Mouse (Mus musculus) layer of hippocampus, adult 2 months (tissue): Measurements from ENCODE around the gene Lin52. TPM values are rescaled to one million over a fixed set of nuclear protein-coding genes. Genes with fewer than 3 reads are reported as not detected.

Experiments used
- DNase-seq, 2 experiments: peaks; one replicate each; pipeline ENCODE4 v3.0.0; 2022; ENCODE audit warnings: low spot score in 2 of 2
- H3K27ac ChIP-seq: fragments of 200-600 bp; 2 replicates; pipeline ENCODE4 v1.8.1; 2022
- H3K4me3 ChIP-seq: fragments of 200-600 bp; 2 replicates; pipeline ENCODE4 v1.8.1; 2022; ENCODE audit warnings: mild to moderate bottlenecking
- CTCF ChIP-seq: fragments of 200-600 bp; conservative IDR thresholded peaks from 2 replicates; pipeline ENCODE4 v1.8.1; 2022; ENCODE audit warnings: antibody characterized with exemption, mild to moderate bottlenecking, moderate library complexity
- total RNA-seq, 2 experiments: library from RNA; stranded (reverse); gene quantifications; 2 replicates each; pipeline ENCODE4 v1.2.3; 2021

Lin52 gene
- total RNA-seq, 2 experiments from 2014 or later = 24.6 to 25.7 TPM

DNA sequence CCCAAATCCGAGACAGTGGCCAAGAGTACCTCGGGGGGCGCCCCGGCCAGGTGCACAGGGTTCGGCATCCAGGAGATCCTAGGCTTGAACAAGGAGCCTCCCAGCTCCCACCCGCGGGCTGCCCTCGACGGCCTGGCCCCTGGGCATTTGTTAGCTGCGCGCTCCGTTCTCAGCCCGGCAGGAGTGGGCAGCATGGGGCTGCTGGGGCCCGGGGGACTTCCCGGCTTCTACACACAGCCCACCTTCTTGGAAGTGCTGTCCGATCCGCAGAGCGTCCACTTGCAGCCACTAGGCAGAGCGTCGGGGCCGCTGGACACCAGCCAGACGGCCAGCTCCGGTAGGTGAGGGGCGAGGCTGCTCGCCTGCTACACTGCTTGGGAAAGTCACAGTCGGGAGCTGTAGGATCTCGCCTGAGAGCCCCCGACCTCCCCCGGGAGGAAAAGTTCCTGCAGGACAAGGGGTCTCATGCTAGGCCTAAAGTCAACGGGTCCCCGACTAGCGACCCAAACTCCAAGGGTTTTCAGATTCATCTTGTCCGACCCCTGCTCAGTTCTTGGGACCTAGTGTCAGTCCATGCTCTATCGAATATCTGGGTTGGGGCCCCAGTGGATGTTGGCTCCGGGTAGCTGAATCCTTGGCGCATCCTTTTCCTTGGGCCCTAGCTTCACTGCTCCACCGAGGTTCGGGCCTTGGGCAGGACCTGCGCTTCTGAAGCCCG lies 118.9 kb downstream of the Lin52 start:
- no peak overlapping the region for H3K4me3 ChIP-seq
- no peak overlapping the region for H3K27ac ChIP-seq
- no peak for DNase-seq
- TF ChIP-seq CTCF = no peak

DNA sequence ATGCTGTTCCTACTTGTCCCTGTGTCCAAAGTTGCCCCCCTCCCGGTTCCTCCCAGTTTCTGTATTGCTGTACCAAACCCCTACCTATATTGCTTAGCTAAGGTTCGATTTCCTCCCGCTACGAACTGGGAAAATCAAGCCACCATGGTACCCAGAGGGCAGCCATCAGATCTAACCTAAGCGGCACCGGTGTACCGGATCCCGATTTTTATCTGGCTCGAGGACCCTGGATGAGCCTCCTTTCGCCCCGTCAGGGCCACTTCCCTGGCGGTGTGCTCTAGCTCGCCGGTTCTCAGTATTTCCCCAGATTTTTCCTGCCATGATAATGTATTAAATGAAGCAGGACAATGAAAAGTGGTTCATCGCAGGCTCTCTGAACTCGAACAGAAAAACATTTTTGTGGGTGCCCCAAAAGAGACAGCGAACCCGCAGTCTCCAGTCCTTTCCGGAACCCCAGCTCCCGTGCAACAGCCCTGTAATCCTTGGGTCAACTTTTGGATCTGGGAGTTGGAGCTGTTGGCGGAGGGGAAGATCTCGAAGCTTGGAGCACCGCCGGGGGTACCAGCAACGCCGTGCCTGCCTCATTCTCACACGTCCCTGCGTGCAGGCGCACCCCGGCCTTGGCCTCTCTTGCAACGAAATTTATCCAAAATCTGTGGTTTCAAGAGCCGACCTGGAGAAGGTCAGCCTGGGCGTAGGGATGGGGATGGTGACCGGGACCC lies 119.6 kb downstream of the Lin52 start:
- TF ChIP-seq CTCF = no peak
- Histone ChIP-seq H3K4me3 (no peak overlapping the region), H3K27ac (no peak overlapping the region)
- no peak for DNase-seq

GRCm38 (mm10) chr12:84571466-84572340 lies 120.5 kb downstream of the Lin52 start:
- no peak for TF ChIP-seq CTCF
- no peak for DNase-seq
- no peak overlapping the region for H3K27ac ChIP-seq
- no peak overlapping the region for H3K4me3 ChIP-seq

- H3K4me3 ChIP-seq = no peak overlapping the region
Measured at GRCm38 (mm10) chr12:84572341-84572720, 121.1 kb downstream of the Lin52 start.

DNA sequence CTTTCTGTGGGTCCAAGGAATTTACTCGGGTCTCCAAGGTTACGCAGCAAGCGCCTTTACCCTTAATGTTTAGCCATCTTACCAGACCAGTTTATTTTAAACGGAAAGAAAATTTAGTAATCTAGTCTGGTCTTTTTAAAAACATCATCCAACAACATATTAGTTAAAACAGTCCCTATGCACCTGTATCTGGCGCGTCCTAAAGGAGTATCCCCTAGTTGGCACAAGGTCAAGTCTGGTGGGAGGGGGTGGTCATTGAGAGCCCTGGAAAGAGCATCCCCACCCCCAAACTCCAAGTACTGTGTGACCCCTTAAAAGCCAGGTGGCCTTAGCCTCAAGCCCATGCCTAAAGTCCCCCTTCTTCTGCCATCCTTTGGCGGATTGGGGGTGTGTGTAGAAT lies 121.9 kb downstream of the Lin52 start:
- H3K4me3 ChIP-seq = no peak overlapping the region
- no peak overlapping the region for H3K27ac ChIP-seq
- TF ChIP-seq CTCF = no peak
- no peak for DNase-seq

More at GRCm38 (mm10) chr12:84572341-84572720, 121.1 kb downstream of the Lin52 start:
- TF ChIP-seq CTCF = no peak
- no peak for DNase-seq
- no peak overlapping the region for H3K27ac ChIP-seq

DNA sequence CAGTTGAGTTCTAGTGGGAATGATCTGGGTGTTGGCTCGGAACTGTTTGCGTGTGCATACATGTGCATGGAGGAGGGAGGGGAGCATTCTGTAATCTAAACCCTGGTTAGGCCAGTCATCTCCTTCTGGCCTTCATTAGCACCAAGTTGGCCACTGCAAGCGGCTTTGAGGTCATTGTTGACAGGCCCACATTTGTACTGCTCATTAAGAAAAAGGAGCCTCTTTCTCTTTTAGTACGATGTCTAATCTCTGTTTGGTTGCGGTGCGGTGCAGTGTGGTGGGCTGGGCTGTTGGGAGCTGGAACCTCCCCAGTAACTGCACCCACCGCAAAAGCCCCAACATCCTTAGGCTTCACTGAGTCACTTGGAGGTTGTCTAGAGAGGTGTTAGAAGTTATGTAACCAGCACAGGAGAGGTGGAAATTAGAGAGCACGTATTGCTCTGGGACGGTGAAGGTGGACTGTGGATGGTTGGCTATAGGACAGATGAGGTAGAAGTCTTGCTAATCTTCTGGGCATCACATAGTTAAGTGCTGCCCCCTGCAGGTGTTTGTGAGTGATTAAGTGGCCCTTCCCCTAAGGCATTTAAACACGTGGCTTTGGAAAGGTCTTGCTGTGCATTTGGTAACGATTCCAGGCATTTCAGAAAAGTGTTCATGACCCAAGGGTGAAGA lies 126.7 kb downstream of the Lin52 start:
- TF ChIP-seq CTCF = peak; percentile 61
- DNase-seq = no peak
- Histone ChIP-seq H3K4me3 (no peak overlapping the region), H3K27ac (no peak overlapping the region)

DNA sequence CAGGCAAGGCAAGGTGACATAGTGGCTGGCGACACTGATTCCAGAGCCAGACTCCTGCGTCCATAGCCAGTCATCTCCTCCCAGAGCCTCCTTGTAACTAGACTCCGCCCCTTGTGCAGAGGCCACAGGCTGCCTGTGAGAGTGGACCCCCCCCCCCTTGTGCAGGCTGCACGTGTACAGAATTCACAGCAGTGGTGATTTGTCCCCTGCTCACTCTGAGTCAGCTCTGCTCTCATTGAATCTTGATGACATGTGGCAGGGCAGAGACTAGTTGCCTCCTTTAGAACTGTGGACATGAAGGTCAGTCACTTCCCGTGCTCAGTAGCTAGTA lies 127.2 kb downstream of the Lin52 start:
- no peak overlapping the region for H3K27ac ChIP-seq
- DNase-seq = no peak
- TF ChIP-seq CTCF = no peak
- H3K4me3 ChIP-seq = no peak overlapping the region

DNA sequence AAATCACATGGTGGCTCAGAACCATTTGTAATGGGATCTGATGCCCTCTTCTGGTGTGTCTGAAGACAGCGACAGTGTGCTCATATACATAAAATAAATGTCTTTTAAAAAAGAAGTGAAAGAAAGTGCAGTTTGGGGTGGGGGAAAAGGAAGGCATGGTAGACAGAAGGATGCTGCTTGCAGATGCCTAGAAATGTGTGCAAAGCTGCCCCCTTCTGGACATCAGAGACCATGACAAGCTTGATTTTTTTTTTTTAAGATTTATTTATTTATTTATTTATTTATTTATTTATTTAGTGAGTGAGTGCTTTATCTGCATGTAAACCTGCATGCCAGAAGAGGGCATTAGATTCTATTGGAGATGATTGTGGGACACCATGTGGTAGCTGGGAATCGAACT lies 130.1 kb downstream of the Lin52 start:
- no peak for DNase-seq
- Histone ChIP-seq H3K4me3 (no peak overlapping the region), H3K27ac (no peak overlapping the region)
- TF ChIP-seq CTCF = peak; percentile 58

DNA sequence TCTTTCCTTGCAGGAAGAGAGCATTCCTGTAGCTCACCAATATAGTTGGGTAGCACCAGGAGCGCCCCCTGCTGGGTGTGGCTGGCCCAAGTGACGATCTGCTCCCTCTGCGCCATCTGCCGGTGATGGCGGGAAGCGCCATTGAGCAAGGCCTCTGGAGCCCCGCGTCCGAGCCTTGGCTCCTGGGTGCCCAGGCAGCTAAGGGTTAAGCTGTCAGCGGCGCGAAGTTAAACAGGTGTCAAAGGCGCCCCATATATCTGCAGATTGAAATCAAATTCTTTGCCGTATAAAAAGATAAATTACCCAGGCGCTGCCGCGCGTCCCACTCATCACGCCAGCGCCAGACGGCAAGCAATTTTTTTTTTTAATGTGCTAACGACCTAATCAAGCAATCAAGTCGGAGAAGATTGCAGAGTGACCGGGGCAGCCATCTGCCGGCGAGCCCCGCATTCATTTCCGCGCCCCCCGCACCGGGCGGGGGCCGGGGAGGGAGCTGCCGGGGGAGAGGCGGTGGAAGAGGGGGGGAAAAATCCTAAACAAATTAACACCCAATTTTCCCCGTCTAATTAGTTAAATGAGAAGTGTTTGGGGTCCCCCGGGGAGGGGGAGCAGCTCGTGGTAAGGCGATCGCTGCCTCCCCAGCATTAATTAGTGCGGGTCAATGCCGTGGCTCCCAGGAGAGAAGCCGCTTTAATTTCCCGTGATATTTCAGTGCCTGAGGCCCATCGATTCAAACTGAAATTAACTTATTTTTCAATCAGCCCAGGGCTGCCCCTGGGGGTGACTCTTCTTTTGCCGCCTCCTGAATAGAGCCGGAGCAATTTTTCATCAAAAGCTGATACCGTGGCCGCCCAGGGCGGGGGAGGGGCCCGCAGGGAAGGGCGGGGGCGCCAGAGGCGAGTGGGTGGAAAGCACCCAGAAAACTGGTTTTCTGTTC lies 138.9 kb downstream of the Lin52 start:
- Histone ChIP-seq H3K4me3 (peak overlapping the region; percentile 57), H3K27ac (peak overlapping the region; percentile 82)
- peak; percentile 91 to 99 for DNase-seq
- TF ChIP-seq CTCF = peak; percentile 99; the same call in 1 of the 2 replicates

Other genes starting within 250 kb of the Lin52 start
- 10 to 100 TPM; 24.6 to 27.2 TPM for gene Elmsan1, start 232.5 kb upstream of the Lin52 start, total RNA-seq
- 10 to 100 TPM; 39.0 to 42.7 TPM for gene Ptgr2, start 166.2 kb upstream of the Lin52 start, total RNA-seq
- 10 to 100 TPM; 39.3 to 41.0 TPM for gene Zfp410, start 134.6 kb upstream of the Lin52 start, total RNA-seq
- gene Coq6, start 89.8 kb upstream of the Lin52 start, total RNA-seq = 10 to 100 TPM; 26.0 to 27.2 TPM
- 10 to 100 TPM; 12.5 to 12.6 TPM for gene Fam161b, start 89.6 kb upstream of the Lin52 start, total RNA-seq
- 10 to 100 TPM; 22.5 to 24.8 TPM for gene Entpd5, start 42.4 kb upstream of the Lin52 start, total RNA-seq
- gene Bbof1, start 42.4 kb upstream of the Lin52 start, total RNA-seq = 1 to 10 TPM; 8.7 to 9.9 TPM
- gene Rnf113a2, start 34.2 kb upstream of the Lin52 start, total RNA-seq = 10 to 100 TPM; 13.8 to 15.9 TPM
- gene Aldh6a1, start 418 bp upstream of the Lin52 start, total RNA-seq = 10 to 100 TPM; 48.4 to 48.7 TPM
- under 1 TPM; 0.27 to 0.28 TPM for gene Vsx2, start 118.3 kb downstream of the Lin52 start, total RNA-seq
- 10 to 100 TPM; 15.6 to 17.6 TPM for gene Abcd4, start 166.0 kb downstream of the Lin52 start, total RNA-seq
- gene Vrtn, start 189.6 kb downstream of the Lin52 start, total RNA-seq = not detected
- 1 to 10 TPM; 7.4 to 8.7 TPM for gene Syndig1l, start 247.4 kb downstream of the Lin52 start, total RNA-seq